Mouse (Mus musculus) duodenum, adult 2 months (tissue): Measurements from ENCODE around the gene Syngr3. TPM values are rescaled to one million over a fixed set of nuclear protein-coding genes. Genes with fewer than 3 reads are reported as not detected.

Experiments
- polyA plus RNA-seq: library from polyadenylated mRNA; depleted of rRNA; stranded (reverse); fragments of >200 nt; gene quantifications from 2 replicates; pipeline ENCODE4 v1.2.3, GENCODE M21; 2012; ENCODE audit warnings: low replicate concordance; rRNA removed

Syngr3 gene
- polyA plus RNA-seq, result 1.7 and 2.1 TPM in 2 replicates

GRCm38 (mm10) chr17:24689251-24690081 lies at the start of gene Syngr3:
Syngr3 (minus strand) TSS chr17:24689955.

GRCm38 (mm10) chr17:24736330-24737051 lies 46.7 kb upstream of the Syngr3 start, which contains the start of gene Msrb1:
Msrb1 (plus strand) TSS chr17:24736642.

GRCm38 (mm10) chr17:24727618-24728017 lies 37.9 kb upstream of the Syngr3 start, which contains the start of gene Rpl3l:
Rpl3l (plus strand) TSS chr17:24727820.

GRCm38 (mm10) chr17:24724184-24724583 lies 34.4 kb upstream of the Syngr3 start, which contains the start of gene Ndufb10:
Ndufb10 (minus strand) TSS chr17:24724478.

GRCm38 (mm10) chr17:24717943-24718342 lies 28.2 kb upstream of the Syngr3 start, which contains the start of the genes Rnf151 and Rps2:
Rnf151 (minus strand) TSS chr17:24718063.
Rps2 (plus strand) TSS chr17:24718116.

GRCm38 (mm10) chr17:24706982-24707800 lies 17.4 kb upstream of the Syngr3 start, which contains the start of gene Tbl3:
Tbl3 (minus strand) TSS chr17:24707660.

GRCm38 (mm10) chr17:24696011-24696697 lies 6.4 kb upstream of the Syngr3 start, which contains the start of the genes Gfer and Noxo1:
Gfer (minus strand) TSS chr17:24696156.
Noxo1 (plus strand) TSS chr17:24696234.

GRCm38 (mm10) chr17:24669545-24670245 lies 20.1 kb downstream of the Syngr3 start, which contains the start of gene Zfp598:
Zfp598 (plus strand) TSS chr17:24669687.

GRCm38 (mm10) chr17:24658017-24658758 lies 31.6 kb downstream of the Syngr3 start, which contains the start of gene Npw:
Npw (minus strand) TSS chr17:24658457.

GRCm38 (mm10) chr17:24650070-24650616 lies 39.6 kb downstream of the Syngr3 start, which contains the start of gene Slc9a3r2:
Slc9a3r2 (minus strand) TSS chr17:24650327.

Other genes starting within 250 kb of the Syngr3 start
- gene Dnase1l2, start 246.8 kb downstream of the Syngr3 start, polyA plus RNA-seq, result 2.5 and 3.1 TPM in 2 replicates
- 48.3 and 49.1 TPM in 2 replicates for gene E4f1, start 219.6 kb downstream of the Syngr3 start, polyA plus RNA-seq
- 101 and 247 TPM in 2 replicates for gene Pgp, start 219.6 kb downstream of the Syngr3 start, polyA plus RNA-seq
- 3.2 and 4.5 TPM in 2 replicates for gene Bricd5, start 216.1 kb downstream of the Syngr3 start, polyA plus RNA-seq
- 33.9 and 46.6 TPM in 2 replicates for gene Mlst8, start 210.9 kb downstream of the Syngr3 start, polyA plus RNA-seq
- gene Caskin1, start 201.4 kb downstream of the Syngr3 start, polyA plus RNA-seq, result 0.62 and 1.0 TPM in 2 replicates
- gene Traf7, start 162.0 kb downstream of the Syngr3 start, polyA plus RNA-seq, result 119 and 120 TPM in 2 replicates
- 0.20 and 1.8 TPM in 2 replicates for gene Rab26, start 155.7 kb downstream of the Syngr3 start, polyA plus RNA-seq
- 21.0 and 30.2 TPM in 2 replicates for gene Pkd1, start 140.1 kb downstream of the Syngr3 start, polyA plus RNA-seq
- gene Tsc2, start 57.3 kb downstream of the Syngr3 start, polyA plus RNA-seq, result 72.8 and 85.7 TPM in 2 replicates
- 4.7 and 4.9 TPM in 2 replicates for gene Nthl1, start 57.3 kb downstream of the Syngr3 start, polyA plus RNA-seq
- gene Slc9a3r2, start 39.6 kb downstream of the Syngr3 start, polyA plus RNA-seq, result 52.1 and 54.9 TPM in 2 replicates
- 2.5 TPM in 1 of 2 replicates, not detected in the other for gene Npw, start 31.5 kb downstream of the Syngr3 start, polyA plus RNA-seq
- gene Zfp598, start 20.3 kb downstream of the Syngr3 start, polyA plus RNA-seq, result 59.0 and 79.0 TPM in 2 replicates
- 30.1 and 63.4 TPM in 2 replicates for gene Gfer, start 6.2 kb upstream of the Syngr3 start, polyA plus RNA-seq
- 76.2 and 104 TPM in 2 replicates for gene Noxo1, start 6.3 kb upstream of the Syngr3 start, polyA plus RNA-seq
- 36.0 and 44.8 TPM in 2 replicates for gene Tbl3, start 17.7 kb upstream of the Syngr3 start, polyA plus RNA-seq
- 0.34 TPM in 1 of 2 replicates, not detected in the other for gene Rnf151, start 28.1 kb upstream of the Syngr3 start, polyA plus RNA-seq
- 3,070 and 3,555 TPM in 2 replicates for gene Rps2, start 28.2 kb upstream of the Syngr3 start, polyA plus RNA-seq
- gene Ndufb10, start 34.5 kb upstream of the Syngr3 start, polyA plus RNA-seq, result 314 and 554 TPM in 2 replicates
- gene Rpl3l, start 37.9 kb upstream of the Syngr3 start, polyA plus RNA-seq, result not detected in 2 replicates
- 71.2 and 109 TPM in 2 replicates for gene Msrb1, start 46.7 kb upstream of the Syngr3 start, polyA plus RNA-seq
- 2.6 and 10.6 TPM in 2 replicates for gene Hs3st6, start 63.0 kb upstream of the Syngr3 start, polyA plus RNA-seq
- not detected in 2 replicates for gene Meiob, start 114.3 kb upstream of the Syngr3 start, polyA plus RNA-seq
- 213 and 369 TPM in 2 replicates for gene Hagh, start 150.2 kb upstream of the Syngr3 start, polyA plus RNA-seq
- gene Fahd1, start 160.4 kb upstream of the Syngr3 start, polyA plus RNA-seq, result 75.3 and 166 TPM in 2 replicates
- gene Igfals, start 176.0 kb upstream of the Syngr3 start, polyA plus RNA-seq, result 1.0 and 2.1 TPM in 2 replicates
- gene Nubp2, start 196.4 kb upstream of the Syngr3 start, polyA plus RNA-seq, result 27.8 and 31.6 TPM in 2 replicates
- gene Spsb3, start 196.7 kb upstream of the Syngr3 start, polyA plus RNA-seq, result 86.7 and 115 TPM in 2 replicates
- gene Eme2, start 205.1 kb upstream of the Syngr3 start, polyA plus RNA-seq, result 20.8 and 32.6 TPM in 2 replicates
- gene Mrps34, start 205.2 kb upstream of the Syngr3 start, polyA plus RNA-seq, result 189 and 532 TPM in 2 replicates
- 34.1 and 43.8 TPM in 2 replicates for gene Nme3, start 206.5 kb upstream of the Syngr3 start, polyA plus RNA-seq
- 36.5 and 57.9 TPM in 2 replicates for gene Mapk8ip3, start 247.0 kb upstream of the Syngr3 start, polyA plus RNA-seq